Mouse (Mus musculus): ENCODE measurements around the gene Fam98c. TPM values are rescaled to one million over a fixed set of nuclear protein-coding genes. Genes with fewer than 3 reads are reported as not detected.
"Not testable (repeated sequence)": the region's sequence is repeated elsewhere in the genome, so short reads cannot be mapped to it uniquely, and the experiment has no call there.

Fam98c gene
- 10 to 100 TPM; 32.7 to 37.5 TPM for total RNA-seq (2021)
- long read RNA-seq, experiment 1, transcript Fam98c-209 (8 exons, 1,293 nt): minor isoform, 24 of 98 reads
- long read RNA-seq, experiment 1, transcript Fam98c-206 (7 exons, 2,169 nt): minor isoform, 7 of 98 reads
- long read RNA-seq, experiment 1, transcript Fam98c-202 (7 exons, 1,359 nt): major isoform, 30 of 98 reads
- long read RNA-seq, experiment 1, partial matches to known transcripts: 14 of 98 reads
- long read RNA-seq, experiment 1, other reads (novel, unspliced or antisense): 23 of 98 reads
- long read RNA-seq, experiment 2, transcript Fam98c-209 (8 exons, 1,293 nt): major isoform, 17 of 60 reads
- long read RNA-seq, experiment 2, transcript Fam98c-206 (7 exons, 2,169 nt): minor isoform, 13 of 60 reads
- long read RNA-seq, experiment 2, transcript Fam98c-202 (7 exons, 1,359 nt): minor isoform, 13 of 60 reads
- long read RNA-seq, experiment 2, partial matches to known transcripts: 6 of 60 reads
- long read RNA-seq, experiment 2, other reads (novel, unspliced or antisense): 10 of 60 reads

DNA sequence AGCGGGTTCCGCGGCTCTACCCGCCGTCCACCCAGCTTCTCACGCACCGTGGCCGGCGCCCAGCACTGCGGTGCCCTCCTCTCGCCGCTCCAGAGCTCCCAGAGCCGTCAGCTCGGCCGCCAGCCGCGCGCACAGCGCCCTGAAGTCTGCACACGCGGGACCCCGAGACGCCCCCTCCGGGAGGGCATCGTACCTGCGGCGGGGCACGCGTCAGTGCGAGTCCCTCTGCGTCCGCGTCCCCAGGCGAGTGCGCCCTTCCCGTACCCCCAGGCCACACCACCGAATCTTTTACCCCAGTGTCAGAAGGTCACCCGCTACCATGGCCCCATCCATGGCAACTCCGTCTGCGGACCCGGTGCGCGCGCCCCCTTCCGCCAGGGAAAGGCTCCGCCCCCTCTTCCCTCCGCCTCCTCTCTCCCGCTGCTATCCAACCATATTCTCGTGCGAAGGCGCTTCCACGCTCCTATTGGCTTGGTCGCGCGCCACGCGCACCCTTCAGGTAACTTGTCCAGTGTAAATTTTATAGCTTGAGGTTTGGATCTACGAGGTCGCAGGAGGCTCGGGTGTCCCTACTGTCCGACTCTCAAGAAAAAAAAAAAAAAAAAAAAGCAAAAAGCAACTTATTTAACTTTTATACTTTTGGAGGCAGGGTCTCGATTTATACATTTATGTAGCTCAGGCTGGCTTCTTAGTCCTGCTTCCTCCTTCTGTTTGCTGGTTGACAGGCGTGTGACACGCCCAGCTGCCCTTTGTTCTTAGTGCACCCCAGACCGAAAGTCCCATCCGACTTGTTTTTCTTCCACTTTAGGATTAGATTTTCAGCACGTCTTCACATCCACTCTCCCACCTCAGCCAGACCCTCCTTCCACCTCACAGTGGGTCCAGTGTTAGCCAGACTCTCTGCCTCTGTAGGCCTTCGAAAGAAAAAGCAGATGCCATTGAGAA, at the start of gene Fam98c:
TSS of gene Fam98c (minus strand) at position 397 of the 945 bp plus-strand sequence.
- intact Hi-C loops (cut with DNase I): loop anchor here (10.0 kb wide), 1 partner anchor 101 kb away; no protein-coding TSS in a partner anchor

GRCm38 (mm10) chr7:29202577-29202976, 46.5 kb upstream of the Fam98c start:
- DNase-seq (ENCODE audit: low spot score in 2 of 2): no peak
- intact Hi-C loops (cut with DNase I): loop anchor here (10.0 kb wide), 1 partner anchor 512 kb away; no protein-coding TSS in a partner anchor

More for the DNA sequence above, at the start of gene Fam98c:
- peak; percentile 80 to 87 for DNase-seq (ENCODE audit: low spot score in 2 of 2)

DNA sequence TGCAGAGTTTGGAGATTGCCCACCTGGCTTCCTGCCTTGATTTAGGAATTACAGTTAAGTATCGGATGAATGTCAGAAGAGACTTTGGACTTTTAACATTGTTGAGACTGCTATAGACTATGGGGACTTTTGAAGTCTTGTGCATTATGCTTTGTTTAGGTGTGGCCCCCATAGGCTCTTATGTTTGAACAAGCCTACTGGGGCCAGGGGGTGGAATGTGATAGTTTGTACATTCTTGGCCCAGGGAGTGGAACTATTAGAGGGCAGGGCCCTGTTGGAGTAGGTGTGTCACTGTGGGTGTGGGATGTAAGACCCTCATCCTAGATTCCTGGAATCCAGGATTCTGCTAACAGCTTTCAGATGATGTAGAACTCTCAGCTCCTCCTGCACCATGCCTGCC, 38.2 kb upstream of the Fam98c start:
- intact Hi-C loops (cut with DNase I); DNase-seq (ENCODE audit: low spot score in 2 of 2): not testable (repeated sequence)

- intact Hi-C loops (cut with DNase I): loop anchor here (5.0 kb wide), 1 partner anchor 56 kb away; the partner anchor contains the start of gene Yif1b
- DNase-seq (ENCODE audit: low spot score in 2 of 2): not testable (repeated sequence)
Observed at GRCm38 (mm10) chr7:29181323-29181722, 25.3 kb upstream of the Fam98c start.

- intact Hi-C loops (cut with DNase I): loop anchor here (5.0 kb wide), 1 partner anchor 56 kb away; the partner anchor contains the start of gene Yif1b
- no peak for DNase-seq (ENCODE audit: low spot score in 2 of 2)
Observed at GRCm38 (mm10) chr7:29180854-29181236, 24.8 kb upstream of the Fam98c start.

- peak; percentile 95 to 97 for DNase-seq (ENCODE audit: low spot score in 2 of 2)
- intact Hi-C loops (cut with DNase I): loop anchor here (5.0 kb wide), 1 partner anchor 57 kb away; the partner anchor contains the start of gene Yif1b
Observed at GRCm38 (mm10) chr7:29180077-29180853, 24.2 kb upstream of the Fam98c start, which contains the start of gene Psmd8. Gene Psmd8 (minus strand): TSS chr7:29180701.

DNA sequence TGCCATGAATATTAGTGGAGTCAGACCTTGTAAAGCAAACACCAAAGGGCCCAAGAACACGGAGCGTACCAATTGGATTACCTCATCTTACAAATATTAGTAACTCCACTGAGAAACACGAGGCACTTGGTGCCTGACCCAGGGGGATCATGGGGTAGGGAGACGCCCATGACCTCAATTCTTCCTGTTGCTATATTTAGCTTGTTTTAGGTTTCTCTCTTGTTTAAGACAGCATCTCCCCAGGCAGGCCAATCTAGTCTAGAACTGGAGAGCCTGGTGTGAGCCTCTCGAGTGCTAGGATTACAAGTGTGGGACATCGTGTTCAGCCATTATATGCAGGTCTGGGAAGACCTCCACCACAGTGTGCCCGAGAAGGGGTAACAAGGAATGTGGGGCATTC, 23.3 kb upstream of the Fam98c start:
- intact Hi-C loops (cut with DNase I): loop anchor here (10.0 kb wide), 1 partner anchor 185 kb away; no protein-coding TSS in a partner anchor
- no peak for DNase-seq (ENCODE audit: low spot score in 2 of 2)

DNA sequence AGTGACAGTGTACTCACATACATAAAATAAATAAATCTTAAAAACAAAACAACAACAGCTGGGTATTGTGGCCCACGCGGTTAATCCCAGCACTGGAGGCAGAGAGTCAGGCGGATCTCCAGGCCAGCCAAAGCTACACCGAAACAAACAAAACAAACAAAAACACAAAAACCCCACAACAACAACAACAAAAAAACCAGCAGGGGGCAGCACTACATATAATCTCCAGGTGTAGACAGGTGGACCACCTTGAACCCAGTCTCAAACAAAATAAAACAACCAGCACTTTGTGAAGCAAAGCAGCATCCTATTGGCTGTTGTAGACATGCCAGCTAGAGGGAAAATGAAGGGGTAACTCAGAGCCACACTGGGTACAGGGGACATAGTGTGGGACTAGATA, 22.1 kb upstream of the Fam98c start:
- intact Hi-C loops (cut with DNase I): loop anchor here (10.0 kb wide), 1 partner anchor 187 kb away; no protein-coding TSS in a partner anchor
- DNase-seq (ENCODE audit: low spot score in 2 of 2): no peak

GRCm38 (mm10) chr7:29172390-29173016, 16.5 kb upstream of the Fam98c start:
- intact Hi-C loops (cut with DNase I): loop anchor here (5.0 to 10.0 kb wide), 2 partner anchors 130 to 192 kb away; partner anchors contain the start of gene Dpf1
- no peak for DNase-seq (ENCODE audit: low spot score in 2 of 2)

- intact Hi-C loops (cut with DNase I): loop anchor here (5.0 to 10.0 kb wide), 2 partner anchors 131 to 193 kb away; partner anchors contain the start of gene Dpf1
- DNase-seq (ENCODE audit: low spot score in 2 of 2): no peak
Observed at GRCm38 (mm10) chr7:29171562-29172097, 15.6 kb upstream of the Fam98c start.

- DNase-seq (ENCODE audit: low spot score in 2 of 2): no peak
- intact Hi-C loops (cut with DNase I): loop anchor here (5.0 to 10.0 kb wide), 2 partner anchors 131 to 194 kb away; partner anchors contain the start of gene Dpf1
Observed at GRCm38 (mm10) chr7:29170755-29171561, 14.9 kb upstream of the Fam98c start.

DNA sequence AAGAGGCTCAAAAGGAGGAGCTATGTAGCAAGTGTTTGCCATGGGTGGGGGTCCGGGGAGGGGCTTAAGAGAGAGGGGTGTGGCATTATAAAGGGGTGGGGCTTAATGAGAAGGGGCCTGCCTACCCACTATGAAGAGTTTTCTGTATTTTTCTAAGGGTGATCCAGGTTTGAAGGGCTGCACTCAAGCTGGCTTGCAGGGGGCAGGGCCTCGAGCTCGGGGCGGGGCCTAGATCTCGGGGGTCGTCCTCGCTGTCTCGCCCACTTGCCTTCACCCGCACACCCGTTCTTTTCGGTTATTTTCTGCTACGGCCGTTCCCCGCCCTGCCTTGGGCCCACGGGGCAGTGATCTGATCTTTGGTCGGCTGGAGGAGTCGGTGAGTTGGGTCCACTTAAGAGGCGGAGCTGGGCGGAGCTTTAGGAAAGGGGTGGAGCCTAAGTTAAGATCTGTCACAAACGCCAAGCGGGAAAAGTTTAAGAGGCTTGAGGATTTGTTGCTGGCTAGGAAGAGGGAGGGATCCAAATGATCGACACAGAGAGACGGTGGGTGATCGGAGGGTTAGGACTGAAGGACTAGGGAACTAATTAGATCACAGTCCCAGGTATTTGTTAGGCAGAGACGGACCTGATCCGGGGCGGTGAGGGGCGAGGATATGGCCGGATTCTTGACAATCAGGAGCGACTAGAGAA, 14.2 kb upstream of the Fam98c start, which contains the start of the genes Ggn and Spred3:
TSS of gene Ggn (plus strand) at position 145 of the 689 bp plus-strand sequence.
TSS of gene Spred3 (minus strand) at position 346 of the 689 bp plus-strand sequence.
- peak in 1 of 2 experiments; percentile 48 for DNase-seq (ENCODE audit: low spot score in 2 of 2)
- intact Hi-C loops (cut with DNase I): loop anchor here (5.0 to 10.0 kb wide), 2 partner anchors 132 to 195 kb away; partner anchors contain the start of gene Dpf1

DNA sequence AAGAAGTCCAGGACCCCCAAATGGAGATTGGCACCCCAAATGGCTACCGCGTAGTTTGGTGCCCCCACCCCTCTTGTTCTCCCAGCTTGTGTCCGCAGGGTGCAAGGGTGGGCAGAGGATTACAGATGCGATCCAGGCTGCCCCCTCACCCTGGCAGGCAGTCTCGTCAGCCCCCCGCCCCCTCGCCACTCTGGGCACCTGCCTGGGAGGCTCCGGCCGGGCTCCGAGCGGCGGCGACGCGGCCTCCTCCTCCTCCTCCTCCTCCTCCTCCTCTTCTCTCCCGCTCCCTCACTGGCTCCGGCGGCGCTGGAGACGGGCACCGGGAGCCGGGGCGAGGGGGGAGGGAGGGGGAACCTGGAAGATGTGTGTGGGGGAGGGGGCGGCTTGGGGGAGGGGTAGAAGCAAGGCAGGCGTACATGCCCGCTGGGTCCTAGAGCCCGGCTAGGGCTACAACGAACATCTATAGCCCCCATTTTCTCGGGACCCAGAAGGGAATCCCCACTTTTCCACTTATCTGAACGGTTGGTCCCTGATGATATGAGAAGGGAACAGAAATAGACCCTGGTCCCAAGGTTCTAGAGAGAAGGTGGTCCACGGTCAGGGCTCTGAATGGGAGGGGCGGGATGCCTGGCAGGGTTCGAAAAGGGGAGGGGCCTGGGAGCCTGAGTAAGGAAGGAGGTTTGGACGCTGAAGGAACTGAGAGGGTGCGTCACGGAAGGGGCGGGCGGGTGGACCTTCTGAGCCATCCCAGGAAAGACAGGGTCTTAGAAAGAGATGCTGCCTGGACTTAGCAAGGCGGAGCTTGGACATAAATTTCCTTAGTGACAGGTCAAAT, 13.4 kb upstream of the Fam98c start:
- DNase-seq (ENCODE audit: low spot score in 2 of 2): peak; percentile 80 to 81
- intact Hi-C loops (cut with DNase I): loop anchor here (5.0 to 10.0 kb wide), 3 partner anchors 68 to 195 kb away; partner anchors contain the start of genes Dpf1 and Yif1b

DNA sequence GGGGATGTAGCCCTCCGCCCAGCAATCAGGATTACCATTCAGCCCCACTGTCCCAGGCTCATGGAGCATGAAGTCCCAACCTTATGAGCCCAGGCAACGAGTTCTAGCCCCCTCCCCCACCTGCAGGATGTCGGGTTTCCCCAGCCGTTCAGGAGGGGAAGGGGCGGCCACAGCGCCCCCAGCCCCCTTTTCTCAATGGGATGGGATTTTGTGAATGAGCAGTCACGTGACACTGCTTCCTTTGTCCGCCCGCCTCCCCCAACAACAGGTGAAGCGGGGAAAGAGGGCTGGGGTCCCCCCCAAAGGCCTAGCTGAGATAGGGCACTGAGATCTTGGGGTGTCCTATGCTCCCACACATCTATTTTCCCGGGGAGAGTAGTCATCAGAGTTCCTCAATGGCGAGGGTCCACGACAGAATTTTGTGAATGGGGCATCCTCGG, 12.8 kb upstream of the Fam98c start:
- DNase-seq (ENCODE audit: low spot score in 2 of 2): no peak
- intact Hi-C loops (cut with DNase I): loop anchor here (5.0 kb wide), 1 partner anchor 68 kb away; the partner anchor contains the start of gene Yif1b

Measured in left cerebral cortex, postnatal 14 days (tissue).